Mouse (Mus musculus) MEL (cell line): Measurements from ENCODE around the gene Trim58.

Source experiments
- CTCF ChIP-seq, 3 experiments: IDR thresholded peaks in 2 of 3; conservative IDR thresholded peaks in 1 of 3; 2 replicates each; pipeline ENCODE4 v1.5.1; 2011 to 2012; ENCODE audit warnings: low read length in 3 of 3, low read depth in 2 of 3, mild to moderate bottlenecking in 2 of 3, improper control_type of control experiment in 1 of 3, inconsistent platforms in 1 of 3, mixed read lengths in 1 of 3, moderate library complexity in 1 of 3; ENCODE audit not compliant: control insufficient read depth in 1 of 3, insufficient read depth in 1 of 3, poor library complexity in 1 of 3, severe bottlenecking in 1 of 3
- ETS1 ChIP-seq: IDR thresholded peaks from 2 replicates; pipeline ENCODE4 v1.6.1; 2012; ENCODE audit warnings: low read depth, mild to moderate bottlenecking, inconsistent platforms, low read length, improper control_type of control experiment, moderate library complexity
- POLR2A ChIP-seq, 2 experiments: IDR thresholded peaks; 2 replicates each; pipeline ENCODE4 v1.6.1; 2011 to 2012; ENCODE audit warnings: low read length in 2 of 2, mild to moderate bottlenecking in 2 of 2, control low read depth in 1 of 2, improper control_type of control experiment in 1 of 2, low read depth in 1 of 2, moderate library complexity in 1 of 2; ENCODE audit not compliant: control insufficient read depth in 1 of 2, insufficient read depth in 1 of 2, poor library complexity in 1 of 2
- SMC3 ChIP-seq: IDR thresholded peaks from 2 replicates; pipeline ENCODE4 v1.6.1; 2011; ENCODE audit warnings: low read depth, low read length, improper control_type of control experiment
- TBP ChIP-seq: IDR thresholded peaks from 2 replicates; pipeline ENCODE4 v1.8.0; 2011; ENCODE audit warnings: low read depth, low read length, improper control_type of control experiment
- ZC3H11A ChIP-seq: IDR thresholded peaks from 2 replicates; pipeline ENCODE4 v1.6.1; 2012; ENCODE audit warnings: low read depth, mild to moderate bottlenecking, inconsistent platforms, low read length, improper control_type of control experiment
- ZMIZ1 ChIP-seq: IDR thresholded peaks from 2 replicates; pipeline ENCODE4 v1.6.1; 2012; ENCODE audit warnings: low read depth, mild to moderate bottlenecking, inconsistent platforms, low read length, improper control_type of control experiment, moderate library complexity

GRCm38 (mm10) chr11:58607030-58607429 is 33.2 kb upstream of the Trim58 start:
- TF ChIP-seq SMC3 (no peak), CTCF (IDR thresholded peaks at IDR 0.05 in 2 of 3, conservative IDR thresholded peaks at IDR 0.05 in 1 of 3; ENCODE audit: control insufficient read depth in 1 of 3, insufficient read depth in 1 of 3, low read depth in 2 of 3, low read length in 3 of 3, poor library complexity in 1 of 3, severe bottlenecking in 1 of 3) (no peak), ZMIZ1 (no peak), ZC3H11A (no peak), POLR2A (IDR thresholded peaks at IDR 0.05; ENCODE audit: control insufficient read depth in 1 of 2, insufficient read depth in 1 of 2, low read depth in 1 of 2, low read length in 2 of 2, poor library complexity in 1 of 2) (no peak), TBP (no peak), ETS1 (no peak)
